Mouse (Mus musculus): ENCODE results near the gene Trim7.

GRCm38 (mm10) chr11:48876680-48877079 lies 50.7 kb downstream of the Trim7 start:
- TF ChIP-seq CTCF (IDR thresholded peaks at IDR 0.05; ENCODE audit: extremely low read depth, insufficient read depth, insufficient read length, insufficient replicate concordance) (no peak), POLR2A (IDR thresholded peaks at IDR 0.05; ENCODE audit: low read depth, low read length) (no peak)
